Mouse (Mus musculus) leukemia stem cell, adult 10-12 weeks (primary cell): Measurements from ENCODE around the gene Ptov1. TPM values are rescaled to one million over a fixed set of nuclear protein-coding genes. Genes with fewer than 3 reads are reported as not detected.

Experiments used
- polyA plus RNA-seq: library from polyadenylated mRNA; stranded (reverse); fragments of >175 nt; gene quantifications from 2 replicates; pipeline ENCODE4 v1.2.3, GENCODE M21; 2012; ENCODE audit warnings: low replicate concordance

Gene Ptov1
- 43.6 and 56.8 TPM in 2 replicates for polyA plus RNA-seq

GRCm38 (mm10) chr7:44869697-44870528 lies at the start of gene Ptov1:
TSS of gene Ptov1 (minus strand) at chr7:44869788.

GRCm38 (mm10) chr7:44895593-44896434 lies 26.2 kb upstream of the Ptov1 start, which contains the start of gene Fuz:
TSS of gene Fuz (plus strand) at chr7:44896079.

GRCm38 (mm10) chr7:44892276-44892921 lies 22.8 kb upstream of the Ptov1 start, which contains the start of gene Med25:
TSS of gene Med25 (minus strand) at chr7:44892712.

GRCm38 (mm10) chr7:44857042-44857552 lies 12.5 kb downstream of the Ptov1 start, which contains the start of gene Pnkp:
TSS of gene Pnkp (plus strand) at chr7:44857139.

GRCm38 (mm10) chr7:44848561-44849415 lies 20.8 kb downstream of the Ptov1 start, which contains the start of the genes Akt1s1 and Tbc1d17:
TSS of gene Akt1s1 (plus strand) at chr7:44848991.
TSS of gene Tbc1d17 (minus strand) at chr7:44849079.

GRCm38 (mm10) chr7:44816470-44817021 lies 53.0 kb downstream of the Ptov1 start, which contains the start of gene Atf5:
TSS of gene Atf5 (minus strand) at chr7:44816658.

GRCm38 (mm10) chr7:44815721-44816469 lies 53.7 kb downstream of the Ptov1 start, which contains the start of the genes Nup62 and Il4i1:
TSS of gene Nup62 (plus strand) at chr7:44816088.
TSS of gene Il4i1 (plus strand) at chr7:44816387.

Other genes starting within 250 kb of the Ptov1 start
- gene Myh14, start 198.9 kb downstream of the Ptov1 start, polyA plus RNA-seq: 0.11 and 0.28 TPM in 2 replicates
- not detected in 2 replicates for gene Izumo2, start 161.0 kb downstream of the Ptov1 start, polyA plus RNA-seq
- 56.2 and 60.7 TPM in 2 replicates for gene Vrk3, start 121.4 kb downstream of the Ptov1 start, polyA plus RNA-seq
- gene Zfp473, start 118.7 kb downstream of the Ptov1 start, polyA plus RNA-seq: 0.19 TPM in 1 of 2 replicates, not detected in the other
- gene Nup62, start 53.7 kb downstream of the Ptov1 start, polyA plus RNA-seq: 34.9 and 262 TPM in 2 replicates
- gene Il4i1, start 53.4 kb downstream of the Ptov1 start, polyA plus RNA-seq: 32.0 and 50.1 TPM in 2 replicates
- 316 and 493 TPM in 2 replicates for gene Atf5, start 53.1 kb downstream of the Ptov1 start, polyA plus RNA-seq
- gene Akt1s1, start 20.8 kb downstream of the Ptov1 start, polyA plus RNA-seq: 700 and 1,277 TPM in 2 replicates
- gene Tbc1d17, start 20.7 kb downstream of the Ptov1 start, polyA plus RNA-seq: 84.2 and 127 TPM in 2 replicates
- 44.0 and 47.7 TPM in 2 replicates for gene Pnkp, start 12.6 kb downstream of the Ptov1 start, polyA plus RNA-seq
- gene Med25, start 22.9 kb upstream of the Ptov1 start, polyA plus RNA-seq: 556 and 706 TPM in 2 replicates
- 65.8 and 103 TPM in 2 replicates for gene Fuz, start 26.3 kb upstream of the Ptov1 start, polyA plus RNA-seq
- 202 and 215 TPM in 2 replicates for gene Ap2a1, start 59.7 kb upstream of the Ptov1 start, polyA plus RNA-seq
- 0.42 TPM in 1 of 2 replicates, not detected in the other for gene Tsks, start 73.4 kb upstream of the Ptov1 start, polyA plus RNA-seq
- gene Cpt1c, start 105.1 kb upstream of the Ptov1 start, polyA plus RNA-seq: 12.5 and 13.7 TPM in 2 replicates
- gene Prmt1, start 116.8 kb upstream of the Ptov1 start, polyA plus RNA-seq: 27.7 and 67.9 TPM in 2 replicates
- 87.3 and 130 TPM in 2 replicates for gene Irf3, start 127.9 kb upstream of the Ptov1 start, polyA plus RNA-seq
- gene Bcl2l12, start 128.9 kb upstream of the Ptov1 start, polyA plus RNA-seq: 87.8 and 102 TPM in 2 replicates
- 217 and 410 TPM in 2 replicates for gene Scaf1, start 146.6 kb upstream of the Ptov1 start, polyA plus RNA-seq
- gene Rras, start 148.2 kb upstream of the Ptov1 start, polyA plus RNA-seq: 5.5 and 13.5 TPM in 2 replicates
- gene Prr12, start 183.1 kb upstream of the Ptov1 start, polyA plus RNA-seq: 79.4 and 112 TPM in 2 replicates
- 116 and 136 TPM in 2 replicates for gene Nosip, start 192.6 kb upstream of the Ptov1 start, polyA plus RNA-seq
- gene Prrg2, start 192.9 kb upstream of the Ptov1 start, polyA plus RNA-seq: 37.4 and 43.1 TPM in 2 replicates
- gene Rcn3, start 222.4 kb upstream of the Ptov1 start, polyA plus RNA-seq: 46.7 and 64.8 TPM in 2 replicates
- 110 and 181 TPM in 2 replicates for gene Fcgrt, start 234.1 kb upstream of the Ptov1 start, polyA plus RNA-seq